Mouse (Mus musculus) heart, adult 2 months (tissue): ENCODE measurements around the gene Itga8.

Experiments used
- CTCF ChIP-seq: fragments of 200-600 bp; IDR thresholded peaks from 2 replicates; pipeline ENCODE4 v1.8.1; 2022; ENCODE audit warnings: antibody characterized with exemption, mild to moderate bottlenecking, moderate library complexity
- POLR2A ChIP-seq: fragments of 200-500 bp; IDR thresholded peaks from 2 replicates; pipeline ENCODE4 v1.6.1; 2011; ENCODE audit warnings: mild to moderate bottlenecking, low read depth, low read length, control low read depth; ENCODE audit not compliant: insufficient read depth

GRCm38 (mm10) chr2:12109306-12109705, 192.4 kb downstream of the Itga8 start:
- TF ChIP-seq CTCF (no peak), POLR2A (no peak)
